Mouse (Mus musculus) liver, postnatal 0 days (tissue): ENCODE results near the gene Gm28557.
A peak's percentile ranks its signal among the peaks of the same experiment; 100 is the strongest.

Source experiments
- CTCF ChIP-seq: sonication (generic); IDR thresholded peaks from 2 replicates; pipeline ENCODE4 v1.5.1; 2016; ENCODE audit warnings: antibody characterized with exemption, low read depth
- EP300 ChIP-seq: IDR thresholded peaks from 2 replicates; pipeline ENCODE4 v1.6.1; 2016; ENCODE audit warnings: antibody characterized with exemption, low read depth, mild to moderate bottlenecking

- TF ChIP-seq CTCF (peak; percentile 95), EP300 (peak; percentile 19; the same call in 1 of the 2 replicates)
These were observed at the start of gene Gm28557 for GRCm38 (mm10) chr13:67108194-67108820.
